ENCODE assay signal across 13 mouse cellular contexts in the genomic region with DNA sequence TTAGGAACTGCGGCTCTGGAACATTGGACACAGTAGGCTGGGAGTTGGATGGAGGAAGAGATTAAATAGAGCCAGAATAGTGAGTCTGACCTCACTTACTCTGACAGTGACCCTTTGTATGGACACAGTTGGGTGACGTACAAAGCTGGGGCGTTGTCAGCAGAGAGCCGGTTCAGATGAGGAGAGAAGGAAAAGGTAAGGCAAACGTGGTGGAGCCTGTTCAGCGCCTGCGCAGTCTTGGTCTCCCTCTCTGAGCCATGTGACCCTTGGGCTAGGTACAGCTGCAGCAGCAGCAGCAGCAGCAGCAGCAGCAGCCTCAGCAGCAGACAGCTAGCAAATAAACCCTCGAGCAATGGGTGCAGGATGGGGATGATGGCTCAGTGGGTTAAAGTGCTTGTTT.
DNase-seq lines count a peak whose midpoint lies in the region.
"Had no signal": no experiment of that assay in that cellular context is flagged by ENCODE, and none has a peak within 500 bp of the region (broad histone marks: within the 10 kb centered on the region; RNA-seq: fewer than 3 reads in every experiment).

No protein-coding gene starts in this region.

- peak; percentile 35 for DNase-seq in kidney, adult 11 months
- no peak for DNase-seq in kidney, postnatal 14 days
- DNase-seq in urinary bladder, postnatal 36 days (ENCODE audit: low spot score in 2 of 2) = peak; percentile 24 to 28
- DNase-seq in urinary bladder, adult 2 months (ENCODE audit: low spot score) = no peak
- peak; percentile 28 for DNase-seq in lung, postnatal 14 days
- no peak for DNase-seq in embryo, embryonic 10.5 days (ENCODE audit: low spot score)
- no peak for DNase-seq in retina, embryonic 14.5 days (ENCODE audit: low spot score)
- DNase-seq: adrenal gland, postnatal 10 days; cerebellum, adult 9-11 months; gastrocnemius, adult 2 months; heart, adult 18-20 months; retina, postnatal 1 day; thymus, postnatal 4 days had no signal

Comparison
In these comparisons a context has a peak if more than half of its experiments do, and no peak if none do; other contexts are left out.
1. DNase-seq: peak in kidney, adult 11 months (single experiment), urinary bladder, postnatal 36 days (2 of 2) and lung, postnatal 14 days (single experiment); none in kidney, postnatal 14 days (single experiment), urinary bladder, adult 2 months (single experiment), embryo, embryonic 10.5 days (single experiment) and retina, embryonic 14.5 days (single experiment).